Mouse (Mus musculus) neural tube, embryonic 15.5 days (tissue): ENCODE measurements around the gene Adam1a. TPM values are rescaled to one million over a fixed set of nuclear protein-coding genes. Genes with fewer than 3 reads are reported as not detected.

Experiments
- ATAC-seq: fragments of 200-750 bp; cut with Nextera tagmentation; 2 replicates; pipeline ENCODE4 v1.8.0; 2017; ENCODE audit warnings: mild to moderate bottlenecking, moderate TSS enrichment, moderate library complexity; ENCODE audit not compliant: low FRiP score
- H3K27ac ChIP-seq: fragments of 300-500 bp; sonication (generic); replicated peaks from 2 replicates; pipeline ENCODE4 v1.5.1; 2015; ENCODE audit warnings: mild to moderate bottlenecking, inconsistent platforms
- H3K27me3 ChIP-seq: fragments of 300-500 bp; sonication (generic); replicated peaks from 2 replicates; pipeline ENCODE4 v1.6.1; 2015; ENCODE audit warnings: inconsistent platforms
- H3K36me3 ChIP-seq: fragments of 300-500 bp; sonication (generic); 2 replicates; pipeline ENCODE4 v1.6.1; 2015; ENCODE audit warnings: inconsistent platforms
- H3K4me1 ChIP-seq: fragments of 300-500 bp; sonication (generic); 2 replicates; pipeline ENCODE4 v1.6.1; 2015; ENCODE audit warnings: inconsistent platforms
- H3K4me2 ChIP-seq: fragments of 300-500 bp; sonication (generic); 2 replicates; pipeline ENCODE4 v1.6.1; 2015; ENCODE audit warnings: inconsistent platforms, mild to moderate bottlenecking, moderate library complexity
- H3K4me3 ChIP-seq: fragments of 300-500 bp; sonication (generic); replicated peaks from 2 replicates; pipeline ENCODE4 v1.5.1; 2015; ENCODE audit warnings: mild to moderate bottlenecking, inconsistent platforms
- H3K9ac ChIP-seq: fragments of 300-500 bp; sonication (generic); replicated peaks from 2 replicates; pipeline ENCODE4 v1.6.1; 2015; ENCODE audit warnings: mild to moderate bottlenecking, inconsistent platforms
- H3K9me3 ChIP-seq: fragments of 300-500 bp; sonication (generic); replicated peaks from 2 replicates; pipeline ENCODE4 v1.6.1; 2016; ENCODE audit warnings: inconsistent platforms
- WGBS: fragments of 180-500 bp; shearing (Covaris S2); methylation state at CpG from one replicate; pipeline ENCODE4 v1.1.7; 2015; ENCODE audit warnings: mixed read lengths; 5-methylcytosine and 5-hydroxymethylcytosine counted together
- polyA plus RNA-seq: library from polyadenylated mRNA; unstranded; fragments of >200 nt; fragmentation: Nextera tagmentation; extraction: Ambion mirVana; gene quantifications from 2 replicates; pipeline ENCODE4 v1.2.1, GENCODE M21; 2015

Gene Adam1a
- polyA plus RNA-seq, 1 experiment from 2014 or later: 4.6 TPM

DNA sequence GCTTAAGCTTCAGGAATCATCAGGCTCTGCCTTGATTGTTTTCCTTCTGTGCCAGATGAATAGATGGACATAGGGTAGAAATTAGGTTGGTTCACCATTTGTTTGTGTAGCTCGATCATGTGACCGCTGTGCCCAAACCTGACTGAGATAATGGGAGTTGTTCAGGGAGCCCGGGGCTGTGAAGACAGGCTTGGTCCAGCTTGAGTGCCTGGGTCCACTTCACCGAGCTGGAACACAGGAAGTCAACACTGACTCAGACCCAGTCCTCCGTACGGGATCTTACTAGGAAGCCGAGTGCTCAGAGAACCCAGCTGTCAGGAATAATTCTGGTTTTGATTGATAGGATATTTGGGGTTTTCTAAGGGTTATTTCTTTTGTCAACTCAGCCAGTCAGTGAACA is 70.7 kb downstream of the Adam1a start:
- H3K9ac ChIP-seq: no peak overlapping the region
- no peaks in the 10 kb centered on the region for H3K9me3 ChIP-seq
- H3K36me3 ChIP-seq: no peaks in the 10 kb centered on the region
- WGBS: 92% methylated on average over 7 of the region's 7 CpGs
- H3K4me1 ChIP-seq: no peaks in the 10 kb centered on the region
- ATAC-seq: no peak
- H3K27ac ChIP-seq: no peak overlapping the region
- no peaks in the 10 kb centered on the region for H3K27me3 ChIP-seq
- no peak overlapping the region for H3K4me3 ChIP-seq
- no peak overlapping the region for H3K4me2 ChIP-seq

DNA sequence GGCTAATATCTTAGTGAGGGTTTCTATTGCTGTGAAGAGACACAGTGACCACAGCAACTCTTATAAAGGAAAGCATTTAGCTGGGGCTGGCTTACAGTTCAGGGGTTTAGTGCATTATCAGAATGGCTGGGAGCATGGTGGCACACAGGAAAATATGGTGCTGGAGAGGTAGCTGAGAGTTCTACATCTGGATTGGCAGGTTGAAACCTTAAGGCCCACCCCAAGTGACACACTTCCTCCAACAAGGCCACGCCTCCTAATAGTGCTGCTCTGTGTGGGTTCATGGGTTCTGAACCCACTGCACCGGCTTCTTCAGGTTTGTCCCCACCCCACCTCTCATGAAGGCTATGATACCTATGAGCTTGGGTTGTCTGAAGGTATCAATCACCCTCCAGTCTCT is 72.9 kb downstream of the Adam1a start:
- Histone ChIP-seq H3K9ac (no peak overlapping the region), H3K27me3 (no peaks in the 10 kb centered on the region), H3K4me2 (no peak overlapping the region), H3K27ac (no peak overlapping the region), H3K9me3 (no peaks in the 10 kb centered on the region), H3K36me3 (no peaks in the 10 kb centered on the region), H3K4me1 (no peaks in the 10 kb centered on the region), H3K4me3 (no peak overlapping the region)
- no peak for ATAC-seq
- 88% methylated on average over 2 of the region's 2 CpGs for WGBS

DNA sequence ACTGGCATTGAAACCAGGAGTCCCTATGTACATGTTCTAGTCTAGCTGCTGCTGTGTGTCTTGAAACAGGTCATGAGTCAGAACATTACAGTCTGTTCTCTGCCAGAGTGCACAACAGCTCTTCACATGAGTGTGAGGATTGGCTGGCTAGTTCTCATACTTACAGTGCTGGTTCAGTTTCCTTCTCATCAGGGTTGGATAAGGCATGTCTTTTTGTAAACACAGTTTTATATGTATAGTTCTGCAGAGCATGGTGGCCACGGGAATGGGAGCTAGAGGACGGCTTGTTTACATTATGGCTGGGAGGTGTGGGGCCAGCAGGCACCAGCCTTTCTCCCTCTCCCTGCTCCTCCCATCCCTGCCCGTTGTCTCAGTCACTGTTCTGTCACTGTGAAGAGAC is 75.7 kb downstream of the Adam1a start:
- no peaks in the 10 kb centered on the region for H3K4me1 ChIP-seq
- H3K4me3 ChIP-seq: no peak overlapping the region
- H3K9me3 ChIP-seq: no peaks in the 10 kb centered on the region
- WGBS: 69% methylated on average over 3 of the region's 3 CpGs
- no peaks in the 10 kb centered on the region for H3K27me3 ChIP-seq
- no peak for ATAC-seq
- H3K36me3 ChIP-seq: no peaks in the 10 kb centered on the region
- no peak overlapping the region for H3K27ac ChIP-seq
- no peak overlapping the region; the same call in 1 of the 2 replicates for H3K9ac ChIP-seq
- no peak overlapping the region for H3K4me2 ChIP-seq

Other genes starting within 250 kb of the Adam1a start
- gene Trafd1, start 159.8 kb downstream of the Adam1a start, polyA plus RNA-seq: 115 and 117 TPM in 2 replicates
- 56.6 and 59.4 TPM in 2 replicates for gene Naa25, start 147.5 kb downstream of the Adam1a start, polyA plus RNA-seq
- gene Tmem116, start 93.6 kb downstream of the Adam1a start, polyA plus RNA-seq: 1.8 TPM in 2 replicates
- gene Erp29, start 93.0 kb downstream of the Adam1a start, polyA plus RNA-seq: 183 and 192 TPM in 2 replicates
- gene Adam1b, start 42.0 kb downstream of the Adam1a start, polyA plus RNA-seq: 0.06 TPM in 1 of 2 replicates, not detected in the other
- gene Gm42878, start within 50 bp of the Adam1a start, polyA plus RNA-seq: not detected in 2 replicates
- gene Mapkapk5, start 423 bp upstream of the Adam1a start, polyA plus RNA-seq: 65.4 and 65.5 TPM in 2 replicates
- gene Aldh2, start 48.3 kb upstream of the Adam1a start, polyA plus RNA-seq: 131 and 148 TPM in 2 replicates
- gene Acad12, start 73.5 kb upstream of the Adam1a start, polyA plus RNA-seq: 1.7 and 1.8 TPM in 2 replicates
- gene Acad10, start 115.0 kb upstream of the Adam1a start, polyA plus RNA-seq: 0.91 and 1.8 TPM in 2 replicates
- gene Brap, start 115.1 kb upstream of the Adam1a start, polyA plus RNA-seq: 38.9 and 42.1 TPM in 2 replicates
- gene Atxn2, start 165.9 kb upstream of the Adam1a start, polyA plus RNA-seq: 70.2 and 100 TPM in 2 replicates